Mouse (Mus musculus) cerebral cortex, adult 2 months (tissue): ENCODE measurements around the gene Rnf123.

Experiments used
- WGBS: fragments of 180-500 bp; shearing (Covaris S2); methylation state at CpG from one replicate; pipeline ENCODE4 v1.1.7; 2018; 5-methylcytosine and 5-hydroxymethylcytosine counted together

Rnf123 gene

GRCm38 (mm10) chr9:108035331-108036156 is 47.6 kb downstream of the Rnf123 start:
- 96% methylated on average over 2 of the region's 2 CpGs for WGBS

- WGBS: 88% methylated on average over 5 of the region's 5 CpGs
Observed at GRCm38 (mm10) chr9:108032126-108032525, 51.0 kb downstream of the Rnf123 start.

- WGBS: 96% methylated on average over 3 of the region's 3 CpGs
Observed at GRCm38 (mm10) chr9:108027867-108028266, 55.3 kb downstream of the Rnf123 start.

GRCm38 (mm10) chr9:108026584-108026983 is 56.6 kb downstream of the Rnf123 start:
- 62% methylated on average over 3 of the region's 3 CpGs for WGBS

- 77% methylated on average over 3 of the region's 3 CpGs for WGBS
Observed at GRCm38 (mm10) chr9:108023216-108023615, 59.9 kb downstream of the Rnf123 start.

- WGBS: 71% methylated on average over 1 of the region's 1 CpGs
Observed at GRCm38 (mm10) chr9:108020741-108021140, 62.4 kb downstream of the Rnf123 start.

- WGBS: 33% methylated on average over 3 of the region's 3 CpGs
Observed at GRCm38 (mm10) chr9:108017127-108017526, 66.0 kb downstream of the Rnf123 start.

GRCm38 (mm10) chr9:108013577-108013976 is 69.6 kb downstream of the Rnf123 start:
- WGBS: 98% methylated on average over 2 of the region's 2 CpGs

- 61% methylated on average over 5 of the region's 5 CpGs for WGBS
Observed at GRCm38 (mm10) chr9:108008041-108008440, 75.1 kb downstream of the Rnf123 start.

GRCm38 (mm10) chr9:108003531-108003890 is 79.6 kb downstream of the Rnf123 start:
- WGBS: 9% methylated on average over 8 of the region's 8 CpGs

GRCm38 (mm10) chr9:108002778-108003530 is 80.2 kb downstream of the Rnf123 start:
- 1% methylated on average over 50 of the region's 50 CpGs for WGBS

- under 1% methylated on average over 51 of the region's 51 CpGs for WGBS
Observed at GRCm38 (mm10) chr9:108001922-108002770, 81.0 kb downstream of the Rnf123 start, which contains the start of gene Ip6k1. TSS of gene Ip6k1 (plus strand) at chr9:108002501.
